Mouse (Mus musculus) mouse trophoblast stem cell (cell line): Measurements from ENCODE around the gene Ttc3.

Source experiments
- in situ Hi-C, 2 experiments: fragments of 300-500 bp; cut with MseI, MboI; formaldehyde crosslinking; loops; 2 replicates in 1 of 2; 3 replicates in 1 of 2; pipeline ENCODE4 v1.15.1; 2025

The Ttc3 gene

DNA sequence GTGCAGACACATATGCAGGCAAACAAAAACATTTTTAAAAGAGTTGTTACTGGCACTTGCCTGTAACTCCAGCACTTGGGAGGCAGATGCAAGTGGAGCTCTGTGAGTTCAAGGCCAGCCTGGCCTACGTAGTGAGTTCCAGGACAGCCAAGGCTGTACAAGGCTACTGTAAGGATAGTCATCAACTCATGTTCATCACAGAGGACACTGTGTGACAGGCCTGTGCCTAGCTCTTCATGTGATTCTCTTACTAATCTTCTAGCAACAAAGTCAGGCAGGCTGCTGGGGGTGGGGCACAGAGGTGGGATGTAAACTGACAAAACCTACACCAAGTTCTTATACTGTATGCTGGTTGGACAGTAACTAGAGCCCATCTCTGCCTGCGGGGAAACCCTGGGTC, 136.7 kb downstream of the Ttc3 start:
- in situ Hi-C loops = no loop called here

DNA sequence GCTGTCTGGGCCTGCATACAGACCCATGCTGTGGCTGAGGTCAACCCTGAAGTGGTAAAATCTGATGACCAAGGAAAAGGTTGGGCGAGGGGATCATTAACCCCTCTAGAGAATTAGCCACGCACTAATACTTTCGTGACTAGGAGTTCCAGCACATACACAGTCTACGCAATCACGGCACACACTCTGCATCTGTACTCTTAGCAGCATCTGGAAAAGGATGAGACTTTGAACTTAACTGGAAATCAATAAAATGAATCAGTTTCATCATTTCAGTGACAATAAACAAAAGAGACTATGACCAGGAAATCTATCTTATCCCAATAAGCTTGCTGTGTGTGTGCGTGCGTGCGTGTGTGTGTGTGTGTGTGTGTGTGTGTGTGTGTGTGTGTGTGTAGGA, 138.4 kb downstream of the Ttc3 start:
- in situ Hi-C loops = no loop called here

DNA sequence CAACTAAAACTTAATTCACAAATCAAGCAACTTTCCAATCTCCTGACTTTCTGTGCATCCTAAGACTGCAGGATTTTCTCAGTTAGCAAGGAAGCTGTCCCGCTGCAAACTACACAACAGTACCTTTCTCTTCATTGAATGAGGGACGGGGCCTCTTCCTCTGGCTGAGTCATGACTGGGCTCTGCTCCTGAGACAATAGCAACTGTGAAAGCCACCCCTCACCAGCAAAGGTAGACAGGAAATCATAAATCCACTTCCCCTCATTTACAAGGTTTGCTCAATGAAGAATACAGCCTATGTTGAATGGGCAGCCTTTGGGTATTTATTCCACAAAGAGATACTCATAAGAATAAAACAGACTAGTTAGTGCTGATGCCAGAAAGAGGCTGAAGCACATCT, 139.6 kb downstream of the Ttc3 start:
- in situ Hi-C loops = no loop called here

DNA sequence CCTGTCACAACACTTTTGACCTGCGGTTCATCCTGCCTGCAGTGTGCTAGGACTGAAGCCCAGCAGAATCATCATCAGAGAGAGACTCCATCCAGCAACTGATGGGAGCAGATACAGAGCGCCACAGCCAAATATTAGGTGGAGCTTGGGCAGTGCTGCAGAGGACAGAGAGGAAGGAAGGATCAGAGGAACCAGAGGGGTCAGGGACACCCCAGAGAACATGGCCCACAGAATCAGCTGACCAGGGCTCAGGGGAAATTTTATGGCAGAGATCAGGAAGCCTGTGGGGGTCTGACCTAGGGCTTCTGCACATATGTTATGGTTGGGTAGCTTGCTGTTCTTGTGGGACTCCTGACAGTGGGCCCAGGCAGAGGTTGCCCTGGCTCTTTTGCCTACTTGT, 147.2 kb downstream of the Ttc3 start:
- in situ Hi-C loops = no loop called here
